Mouse (Mus musculus) forebrain, embryonic 12.5 days (tissue): ENCODE measurements at regions not wholly inside any gene's neighbourhood (a gene's known extent, or its start where the extent isn't known, plus 50 kb on each side); places are given as distances from the start of the nearest gene placed in this dataset.

Experiments
- ATAC-seq: fragments of 200-750 bp; cut with Nextera tagmentation; 2 replicates; pipeline ENCODE4 v1.8.0; 2017; ENCODE audit warnings: moderate TSS enrichment; ENCODE audit not compliant: low FRiP score
- H3K27ac ChIP-seq: fragments of 300-500 bp; sonication (generic); 2 replicates; pipeline ENCODE4 v1.5.1; 2016; ENCODE audit warnings: mild to moderate bottlenecking
- H3K27me3 ChIP-seq: fragments of 300-500 bp; sonication (generic); 2 replicates; pipeline ENCODE4 v1.6.1; 2016; ENCODE audit warnings: mild to moderate bottlenecking
- H3K36me3 ChIP-seq: fragments of 300-500 bp; sonication (generic); replicated peaks from 2 replicates; pipeline ENCODE4 v1.6.1; 2016; ENCODE audit warnings: mild to moderate bottlenecking
- H3K4me1 ChIP-seq: fragments of 300-500 bp; sonication (generic); 2 replicates; pipeline ENCODE4 v1.6.1; 2016
- H3K4me2 ChIP-seq: fragments of 300-500 bp; sonication (generic); 2 replicates; pipeline ENCODE4 v1.6.1; 2016; ENCODE audit warnings: mild to moderate bottlenecking, moderate library complexity
- H3K4me3 ChIP-seq: fragments of 300-500 bp; sonication (generic); replicated peaks from 2 replicates; pipeline ENCODE4 v1.5.1; 2016; ENCODE audit warnings: mild to moderate bottlenecking
- H3K9ac ChIP-seq: fragments of 300-500 bp; sonication (generic); 2 replicates; pipeline ENCODE4 v1.6.1; 2016; ENCODE audit warnings: mild to moderate bottlenecking
- H3K9me3 ChIP-seq: fragments of 300-500 bp; sonication (generic); 2 replicates; pipeline ENCODE4 v1.6.1; 2016
- WGBS: fragments of 180-500 bp; shearing (Covaris S2); methylation state at CpG from one replicate; pipeline ENCODE4 v1.1.7; 2016; 5-methylcytosine and 5-hydroxymethylcytosine counted together

- H3K9me3 ChIP-seq: peaks cover 8% of the 10 kb centered on the region
- 19% methylated on average over 11 of the region's 15 CpGs for WGBS
- peaks cover 13% of the 10 kb centered on the region for H3K4me1 ChIP-seq
- H3K27ac ChIP-seq: no peak overlapping the region
- H3K27me3 ChIP-seq: no peaks in the 10 kb centered on the region
- ATAC-seq: no peak
- 0 out of 2 replicates have a peak overlapping the region, but pooled peaks have one; percentile 11 for H3K4me2 ChIP-seq
- H3K4me3 ChIP-seq: no peak overlapping the region
- no peak overlapping the region for H3K9ac ChIP-seq
- no peaks in the 10 kb centered on the region for H3K36me3 ChIP-seq
Observed at GRCm38 (mm10) chr19:56115552-56116284, 171.2 kb upstream of the Habp2 start.

- Histone ChIP-seq H3K27me3 (no peaks in the 10 kb centered on the region; the same call in 1 of the 2 replicates), H3K36me3 (no peaks in the 10 kb centered on the region), H3K4me3 (no peak overlapping the region), H3K9ac (no peak overlapping the region), H3K4me2 (no peak overlapping the region), H3K9me3 (peaks cover 8% of the 10 kb centered on the region), H3K27ac (no peak overlapping the region), H3K4me1 (peaks cover 13% of the 10 kb centered on the region)
- ATAC-seq: no peak
- 73% methylated on average over 7 of the region's 7 CpGs for WGBS
Observed at GRCm38 (mm10) chr19:56116285-56116680, 170.7 kb upstream of the Habp2 start.

GRCm38 (mm10) chr19:56120723-56121122 is 166.2 kb upstream of the Habp2 start:
- peaks cover 5% of the 10 kb centered on the region; the same call in 1 of the 2 replicates for H3K27me3 ChIP-seq
- no peak for ATAC-seq
- H3K4me1 ChIP-seq: peaks cover 9% of the 10 kb centered on the region
- no peak overlapping the region for H3K27ac ChIP-seq
- H3K4me2 ChIP-seq: no peak overlapping the region
- WGBS: 81% methylated on average over 7 of the region's 7 CpGs
- no peak overlapping the region for H3K9ac ChIP-seq
- peaks cover 13% of the 10 kb centered on the region for H3K9me3 ChIP-seq
- H3K36me3 ChIP-seq: no peaks in the 10 kb centered on the region
- H3K4me3 ChIP-seq: no peak overlapping the region

GRCm38 (mm10) chr19:56122186-56122585 is 164.8 kb upstream of the Habp2 start:
- 91% methylated on average over 5 of the region's 5 CpGs for WGBS
- no peaks in the 10 kb centered on the region for H3K4me1 ChIP-seq
- no peaks in the 10 kb centered on the region for H3K36me3 ChIP-seq
- H3K9me3 ChIP-seq: peaks cover 13% of the 10 kb centered on the region
- ATAC-seq: no peak
- no peak overlapping the region for H3K27ac ChIP-seq
- no peak overlapping the region for H3K4me3 ChIP-seq
- no peak overlapping the region for H3K9ac ChIP-seq
- peaks cover 7% of the 10 kb centered on the region; the same call in 1 of the 2 replicates for H3K27me3 ChIP-seq
- no peak overlapping the region for H3K4me2 ChIP-seq

- no peaks in the 10 kb centered on the region for H3K36me3 ChIP-seq
- no peak overlapping the region for H3K4me3 ChIP-seq
- no peak overlapping the region for H3K9ac ChIP-seq
- ATAC-seq: no peak
- no peaks in the 10 kb centered on the region for H3K9me3 ChIP-seq
- H3K27ac ChIP-seq: no peak overlapping the region
- H3K4me1 ChIP-seq: peaks cover 30% of the 10 kb centered on the region
- H3K4me2 ChIP-seq: no peak overlapping the region; the same call in 1 of the 2 replicates
- peaks cover 39% of the 10 kb centered on the region for H3K27me3 ChIP-seq
- WGBS: 37% methylated on average over 5 of the region's 5 CpGs
Observed at GRCm38 (mm10) chr19:56131556-56131955, 155.4 kb upstream of the Habp2 start.

GRCm38 (mm10) chr19:56132911-56133562 is 153.9 kb upstream of the Habp2 start:
- 1% methylated on average over 7 of the region's 7 CpGs for WGBS
- no peak for ATAC-seq

GRCm38 (mm10) chr19:56133565-56133964 is 153.4 kb upstream of the Habp2 start:
- 3% methylated on average over 5 of the region's 5 CpGs for WGBS
- Histone ChIP-seq H3K36me3 (no peaks in the 10 kb centered on the region), H3K9ac (no peak overlapping the region), H3K4me1 (peaks cover 30% of the 10 kb centered on the region), H3K4me2 (peak overlapping the region; percentile 17; the same call in 1 of the 2 replicates), H3K9me3 (no peaks in the 10 kb centered on the region), H3K27me3 (peaks cover 39% of the 10 kb centered on the region), H3K27ac (0 out of 2 replicates have a peak overlapping the region, but pooled peaks have one; percentile 37), H3K4me3 (no peak overlapping the region)
- ATAC-seq: no peak

More at GRCm38 (mm10) chr19:56132911-56133562, 153.9 kb upstream of the Habp2 start:
- Histone ChIP-seq H3K36me3 (no peaks in the 10 kb centered on the region), H3K9me3 (no peaks in the 10 kb centered on the region), H3K4me2 (peak overlapping the region; percentile 17; the same call in 1 of the 2 replicates), H3K9ac (no peak overlapping the region), H3K4me3 (no peak overlapping the region), H3K4me1 (peaks cover 30% of the 10 kb centered on the region), H3K27ac (no peak overlapping the region; the same call in 1 of the 2 replicates), H3K27me3 (peaks cover 39% of the 10 kb centered on the region)

GRCm38 (mm10) chr19:56134081-56134818 is 152.7 kb upstream of the Habp2 start:
- Histone ChIP-seq H3K4me2 (peak overlapping the region; percentile 17), H3K4me1 (peaks cover 30% of the 10 kb centered on the region), H3K4me3 (no peak overlapping the region), H3K27me3 (peaks cover 43% of the 10 kb centered on the region), H3K9ac (no peak overlapping the region), H3K27ac (no peak overlapping the region), H3K9me3 (no peaks in the 10 kb centered on the region), H3K36me3 (no peaks in the 10 kb centered on the region)
- peak; percentile 89 for ATAC-seq
- 11% methylated on average over 17 of the region's 17 CpGs for WGBS

GRCm38 (mm10) chr19:56135306-56135928 is 151.5 kb upstream of the Habp2 start:
- Histone ChIP-seq H3K4me1 (peaks cover 30% of the 10 kb centered on the region), H3K9ac (no peak overlapping the region), H3K9me3 (peaks cover 3% of the 10 kb centered on the region; the same call in 1 of the 2 replicates), H3K36me3 (no peaks in the 10 kb centered on the region), H3K4me3 (no peak overlapping the region), H3K27ac (no peak overlapping the region), H3K4me2 (no peak overlapping the region), H3K27me3 (peaks cover 38% of the 10 kb centered on the region)
- WGBS: 80% methylated on average over 7 of the region's 7 CpGs
- no peak for ATAC-seq

- no peaks in the 10 kb centered on the region for H3K4me1 ChIP-seq
- H3K9ac ChIP-seq: no peak overlapping the region
- H3K4me2 ChIP-seq: no peak overlapping the region
- H3K36me3 ChIP-seq: no peaks in the 10 kb centered on the region
- 85% methylated on average over 2 of the region's 2 CpGs for WGBS
- H3K4me3 ChIP-seq: no peak overlapping the region
- no peak overlapping the region for H3K27ac ChIP-seq
- peaks cover 16% of the 10 kb centered on the region for H3K9me3 ChIP-seq
- ATAC-seq: no peak
- peaks cover 28% of the 10 kb centered on the region for H3K27me3 ChIP-seq
Observed at GRCm38 (mm10) chr19:56140540-56140939, 146.4 kb upstream of the Habp2 start.

- Histone ChIP-seq H3K27me3 (peaks cover 15% of the 10 kb centered on the region), H3K4me2 (no peak overlapping the region), H3K27ac (no peak overlapping the region), H3K9me3 (peaks cover 16% of the 10 kb centered on the region), H3K36me3 (no peaks in the 10 kb centered on the region), H3K4me1 (no peaks in the 10 kb centered on the region), H3K9ac (no peak overlapping the region), H3K4me3 (no peak overlapping the region)
- ATAC-seq: no peak
- WGBS: 88% methylated on average over 5 of the region's 5 CpGs
Observed at GRCm38 (mm10) chr19:56144221-56144620, 142.7 kb upstream of the Habp2 start.

GRCm38 (mm10) chr19:56157120-56157519 is 129.8 kb upstream of the Habp2 start:
- Histone ChIP-seq H3K36me3 (no peaks in the 10 kb centered on the region), H3K9ac (no peak overlapping the region), H3K4me1 (no peaks in the 10 kb centered on the region), H3K4me2 (no peak overlapping the region), H3K27ac (no peak overlapping the region), H3K4me3 (no peak overlapping the region), H3K27me3 (0 out of 2 replicates have a peak, but pooled peaks cover 4% of the 10 kb centered on the region), H3K9me3 (no peaks in the 10 kb centered on the region)
- 68% methylated on average over 6 of the region's 6 CpGs for WGBS
- no peak for ATAC-seq
